Mouse (Mus musculus) right cerebral cortex, adult 2 months (tissue): ENCODE results near the gene Ccn2.

Experiments
- DNase-seq, 2 experiments: peaks; one replicate each; pipeline ENCODE4 v3.0.0; 2021 to 2022; ENCODE audit warnings: low spot score in 2 of 2

Ccn2 gene

GRCm38 (mm10) chr10:24640186-24640875 lies 45.1 kb downstream of the Ccn2 start:
- no peak for DNase-seq

GRCm38 (mm10) chr10:24641416-24642140 lies 46.3 kb downstream of the Ccn2 start:
- DNase-seq, result no peak

- no peak for DNase-seq
Measured at GRCm38 (mm10) chr10:24642796-24643580, 47.7 kb downstream of the Ccn2 start.

GRCm38 (mm10) chr10:24645169-24645568 lies 49.9 kb downstream of the Ccn2 start:
- DNase-seq, result no peak
